ENCODE assay signal across 17 mouse cellular contexts in genomic region chr10:15317017-15317607, GRCm38 (mm10).
"Had no signal": no experiment of that assay in that cellular context is flagged by ENCODE, and none has a peak within 500 bp of the region (broad histone marks: within the 10 kb centered on the region; RNA-seq: fewer than 3 reads in every experiment).

No protein-coding gene starts in this region.

- H3K4me2 ChIP-seq: limb, embryonic 12.5 days; liver, embryonic 13.5 days; lung, embryonic 15.5 days; midbrain, embryonic 11.5 days; midbrain, embryonic 15.5 days; neural tube, embryonic 12.5 days had no signal

- DNase-seq: kidney, postnatal 4 days; liver; liver, embryonic 13.5 days; liver, postnatal 0 days; lung, postnatal 14 days; right cerebral cortex, postnatal 25 days; thymus, postnatal 4 days had no signal

- H3K27me3 ChIP-seq: limb, embryonic 12.5 days; liver, embryonic 13.5 days; lung, embryonic 15.5 days; megakaryocyte, embryonic 14.5 days; midbrain, embryonic 15.5 days; neural tube, embryonic 12.5 days had no signal

- H3K4me3 ChIP-seq: layer of hippocampus, adult 2 months; limb, embryonic 12.5 days; liver, embryonic 13.5 days; lung, embryonic 15.5 days; megakaryocyte, embryonic 14.5 days; midbrain, embryonic 15.5 days; neural tube, embryonic 12.5 days had no signal

- H3K36me3 ChIP-seq: limb, embryonic 12.5 days; liver, embryonic 13.5 days; lung, embryonic 15.5 days; midbrain, embryonic 15.5 days; neural tube, embryonic 12.5 days had no signal

- H3K9ac ChIP-seq: limb, embryonic 12.5 days; liver, embryonic 13.5 days; liver, postnatal 0 days; lung, embryonic 15.5 days; midbrain, embryonic 15.5 days; neural tube, embryonic 12.5 days had no signal

- H3K9me3 ChIP-seq: limb, embryonic 12.5 days; liver, embryonic 13.5 days; lung, embryonic 15.5 days; megakaryocyte, embryonic 14.5 days; midbrain, embryonic 15.5 days; neural tube, embryonic 12.5 days had no signal

- H3K4me1 ChIP-seq: limb, embryonic 12.5 days; liver, embryonic 13.5 days; lung, embryonic 15.5 days; megakaryocyte, embryonic 14.5 days; midbrain, embryonic 15.5 days; neural tube, embryonic 12.5 days had no signal

- H3K27ac ChIP-seq: kidney, postnatal 0 days; layer of hippocampus, adult 2 months; limb, embryonic 12.5 days; liver, embryonic 13.5 days; lung, embryonic 15.5 days; macrophage; midbrain, embryonic 15.5 days; neural tube, embryonic 12.5 days; stomach, postnatal 0 days had no signal

- ATAC-seq: liver, postnatal 0 days; midbrain, embryonic 15.5 days had no signal
